Mouse (Mus musculus): ENCODE measurements at regions not wholly inside any gene's neighbourhood (a gene's known extent, or its start where the extent isn't known, plus 50 kb on each side); places are given as distances from the start of the nearest gene placed in this dataset.

DNA sequence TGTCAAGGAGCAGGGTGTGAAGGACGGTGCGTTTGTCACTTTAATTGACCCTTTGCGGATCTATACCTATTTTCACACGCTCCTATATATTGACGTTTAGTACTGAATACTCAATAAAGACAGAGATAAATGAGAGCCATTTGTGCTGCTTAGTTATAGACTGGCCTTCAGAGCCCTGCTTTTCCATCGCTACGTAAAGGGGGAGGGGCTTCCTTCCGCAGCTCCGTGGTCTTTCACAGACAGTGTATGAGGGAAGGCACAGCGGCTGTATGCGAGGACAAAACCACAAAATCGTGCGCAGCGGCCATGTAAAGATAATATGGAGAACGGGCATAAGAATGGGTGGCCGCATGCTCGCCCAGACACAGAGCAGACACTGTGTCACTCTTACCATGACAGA lies 58.4 kb upstream of the Pced1b start:
- Histone ChIP-seq H3K27ac (no peak overlapping the region), H3K4me3 (replicated peaks) (no peak overlapping the region), H3K4me1 (peaks cover 12% of the 10 kb centered on the region), H3K36me3 (no peaks in the 10 kb centered on the region), H3K27me3 (no peaks in the 10 kb centered on the region), H3K9ac (no peak overlapping the region), H3K4me2 (no peak overlapping the region), H3K9me3 (replicated peaks) (no peaks in the 10 kb centered on the region)
- 89% methylated on average over 17 of the region's 17 CpGs for WGBS
- no peak for ATAC-seq (replicated peaks; ENCODE audit: low FRiP score)

DNA sequence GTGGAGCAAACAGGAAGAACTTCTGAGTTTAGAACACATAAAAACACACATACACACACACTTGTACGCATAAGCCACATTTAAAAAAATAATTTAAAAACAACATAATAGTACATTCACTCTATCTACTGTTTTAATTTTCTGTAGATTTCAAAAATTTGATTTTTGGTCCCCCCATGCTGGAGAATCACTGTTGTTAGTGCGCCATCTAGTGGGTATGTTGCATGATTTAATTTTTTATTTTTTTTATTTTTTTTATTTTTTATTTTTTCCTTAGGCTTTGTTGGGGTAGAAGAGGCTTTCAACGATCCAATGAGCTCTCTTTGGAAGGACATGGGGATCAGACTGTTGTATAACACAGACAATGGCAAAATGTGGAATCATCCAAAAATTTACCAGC lies 59.1 kb upstream of the Pced1b start:
- 33% methylated on average over 3 of the region's 3 CpGs for WGBS
- peaks cover 13% of the 10 kb centered on the region for H3K4me1 ChIP-seq
- no peak overlapping the region for H3K4me3 ChIP-seq (replicated peaks)
- H3K36me3 ChIP-seq, result no peaks in the 10 kb centered on the region
- no peaks in the 10 kb centered on the region for H3K27me3 ChIP-seq
- no peaks in the 10 kb centered on the region for H3K9me3 ChIP-seq (replicated peaks)
- no peak overlapping the region for H3K9ac ChIP-seq
- H3K4me2 ChIP-seq, result no peak overlapping the region
- no peak for ATAC-seq (replicated peaks; ENCODE audit: low FRiP score)
- no peak overlapping the region for H3K27ac ChIP-seq

- no peak overlapping the region for H3K9ac ChIP-seq
- peaks cover 22% of the 10 kb centered on the region for H3K4me1 ChIP-seq
- no peak overlapping the region for H3K4me2 ChIP-seq
- no peak for ATAC-seq (replicated peaks; ENCODE audit: low FRiP score)
- no peaks in the 10 kb centered on the region for H3K27me3 ChIP-seq
- H3K36me3 ChIP-seq, result no peaks in the 10 kb centered on the region
- no peak overlapping the region for H3K27ac ChIP-seq
- no peak overlapping the region for H3K4me3 ChIP-seq (replicated peaks)
- H3K9me3 ChIP-seq (replicated peaks), result no peaks in the 10 kb centered on the region
- 38% methylated on average over 8 of the region's 8 CpGs for WGBS
These were observed 60.9 kb upstream of the Pced1b start for GRCm38 (mm10) chr15:97186034-97186433.

- Histone ChIP-seq H3K9ac (no peak overlapping the region), H3K27me3 (no peaks in the 10 kb centered on the region), H3K27ac (peak overlapping the region; percentile 63; the same call in 1 of the 2 replicates), H3K9me3 (replicated peaks) (no peaks in the 10 kb centered on the region), H3K36me3 (no peaks in the 10 kb centered on the region), H3K4me1 (peaks cover 25% of the 10 kb centered on the region), H3K4me3 (replicated peaks) (no peak overlapping the region), H3K4me2 (no peak overlapping the region)
- ATAC-seq (replicated peaks; ENCODE audit: low FRiP score), result peak; percentile 83
- 15% methylated on average over 9 of the region's 9 CpGs for WGBS
These were observed 64.3 kb upstream of the Pced1b start for GRCm38 (mm10) chr15:97182617-97183038.

- Histone ChIP-seq H3K4me3 (replicated peaks) (no peak overlapping the region), H3K4me2 (no peak overlapping the region), H3K27ac (no peak overlapping the region), H3K36me3 (no peaks in the 10 kb centered on the region), H3K4me1 (peaks cover 21% of the 10 kb centered on the region), H3K9ac (no peak overlapping the region), H3K9me3 (replicated peaks) (no peaks in the 10 kb centered on the region), H3K27me3 (no peaks in the 10 kb centered on the region)
- 58% methylated on average over 9 of the region's 9 CpGs for WGBS
- no peak for ATAC-seq (replicated peaks; ENCODE audit: low FRiP score)
These were observed 65.8 kb upstream of the Pced1b start for GRCm38 (mm10) chr15:97180970-97181669.

DNA sequence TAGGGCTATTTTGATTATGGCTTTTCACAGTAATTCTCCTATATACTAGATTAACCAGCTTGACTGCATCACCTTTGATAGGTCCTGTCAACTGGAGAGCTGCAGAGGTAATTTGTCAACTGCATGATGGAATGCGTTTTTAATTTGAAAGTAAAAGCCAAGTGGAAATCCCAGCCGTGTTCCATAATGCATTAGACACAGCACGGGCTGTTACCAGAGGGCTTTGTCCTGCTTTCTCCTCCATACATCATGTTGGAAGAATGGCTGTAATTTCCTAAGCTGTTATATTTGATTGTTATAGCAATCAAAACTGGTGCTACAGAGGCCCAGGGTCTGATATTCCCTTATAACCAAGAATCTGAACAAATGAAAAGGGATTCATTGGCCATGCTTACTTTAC lies 68.6 kb upstream of the Pced1b start:
- no peak overlapping the region for H3K9ac ChIP-seq
- H3K4me1 ChIP-seq, result peaks cover 35% of the 10 kb centered on the region
- H3K9me3 ChIP-seq (replicated peaks), result no peaks in the 10 kb centered on the region
- no peak overlapping the region for H3K4me3 ChIP-seq (replicated peaks)
- H3K4me2 ChIP-seq, result no peak overlapping the region
- no peak for ATAC-seq (replicated peaks; ENCODE audit: low FRiP score)
- H3K27me3 ChIP-seq, result no peaks in the 10 kb centered on the region
- no peak overlapping the region for H3K27ac ChIP-seq
- H3K36me3 ChIP-seq, result no peaks in the 10 kb centered on the region
- WGBS, result 30% methylated on average over 3 of the region's 3 CpGs

- Histone ChIP-seq H3K4me1 (peaks cover 34% of the 10 kb centered on the region), H3K27ac (peak overlapping the region; percentile 57), H3K9ac (no peak overlapping the region), H3K36me3 (no peaks in the 10 kb centered on the region), H3K4me3 (replicated peaks) (no peak overlapping the region), H3K9me3 (replicated peaks) (no peaks in the 10 kb centered on the region), H3K4me2 (no peak overlapping the region), H3K27me3 (no peaks in the 10 kb centered on the region)
- ATAC-seq (replicated peaks; ENCODE audit: low FRiP score), result no peak
- WGBS, result 54% methylated on average over 4 of the region's 4 CpGs
These were observed 69.1 kb upstream of the Pced1b start for GRCm38 (mm10) chr15:97177806-97178205.

GRCm38 (mm10) chr15:97174989-97175388 lies 71.9 kb upstream of the Pced1b start:
- Histone ChIP-seq H3K36me3 (no peaks in the 10 kb centered on the region), H3K9me3 (replicated peaks) (no peaks in the 10 kb centered on the region), H3K9ac (no peak overlapping the region), H3K4me1 (peaks cover 25% of the 10 kb centered on the region), H3K27me3 (no peaks in the 10 kb centered on the region), H3K27ac (peak overlapping the region; percentile 65), H3K4me3 (replicated peaks) (no peak overlapping the region), H3K4me2 (no peak overlapping the region)
- ATAC-seq (replicated peaks; ENCODE audit: low FRiP score), result peak; percentile 63
- WGBS, result 13% methylated on average over 5 of the region's 5 CpGs

GRCm38 (mm10) chr15:97173233-97173632 lies 73.7 kb upstream of the Pced1b start:
- H3K36me3 ChIP-seq, result no peaks in the 10 kb centered on the region
- H3K4me3 ChIP-seq (replicated peaks), result no peak overlapping the region
- no peak overlapping the region for H3K9ac ChIP-seq
- H3K27ac ChIP-seq, result no peak overlapping the region
- no peaks in the 10 kb centered on the region for H3K9me3 ChIP-seq (replicated peaks)
- H3K27me3 ChIP-seq, result no peaks in the 10 kb centered on the region
- no peak overlapping the region for H3K4me2 ChIP-seq
- H3K4me1 ChIP-seq, result peaks cover 25% of the 10 kb centered on the region
- ATAC-seq (replicated peaks; ENCODE audit: low FRiP score), result no peak
- WGBS, result 84% methylated on average over 17 of the region's 17 CpGs

- WGBS, result 56% methylated on average over 6 of the region's 6 CpGs
- H3K9ac ChIP-seq, result no peak overlapping the region
- no peak overlapping the region for H3K4me2 ChIP-seq
- no peak overlapping the region for H3K27ac ChIP-seq
- no peak overlapping the region for H3K4me3 ChIP-seq (replicated peaks)
- H3K4me1 ChIP-seq, result peaks cover 9% of the 10 kb centered on the region
- no peaks in the 10 kb centered on the region for H3K9me3 ChIP-seq (replicated peaks)
- no peaks in the 10 kb centered on the region for H3K36me3 ChIP-seq
- no peaks in the 10 kb centered on the region for H3K27me3 ChIP-seq
- ATAC-seq (replicated peaks; ENCODE audit: low FRiP score), result no peak
These were observed 76.8 kb upstream of the Pced1b start for GRCm38 (mm10) chr15:97170074-97170473.

- 75% methylated on average over 10 of the region's 10 CpGs for WGBS
- Histone ChIP-seq H3K27me3 (no peaks in the 10 kb centered on the region), H3K4me2 (no peak overlapping the region), H3K4me3 (replicated peaks) (no peak overlapping the region), H3K9ac (no peak overlapping the region), H3K4me1 (peaks cover 6% of the 10 kb centered on the region), H3K27ac (no peak overlapping the region), H3K36me3 (no peaks in the 10 kb centered on the region), H3K9me3 (replicated peaks) (no peaks in the 10 kb centered on the region)
- ATAC-seq (replicated peaks; ENCODE audit: low FRiP score), result no peak
These were observed 77.5 kb upstream of the Pced1b start for GRCm38 (mm10) chr15:97169381-97169780.

DNA sequence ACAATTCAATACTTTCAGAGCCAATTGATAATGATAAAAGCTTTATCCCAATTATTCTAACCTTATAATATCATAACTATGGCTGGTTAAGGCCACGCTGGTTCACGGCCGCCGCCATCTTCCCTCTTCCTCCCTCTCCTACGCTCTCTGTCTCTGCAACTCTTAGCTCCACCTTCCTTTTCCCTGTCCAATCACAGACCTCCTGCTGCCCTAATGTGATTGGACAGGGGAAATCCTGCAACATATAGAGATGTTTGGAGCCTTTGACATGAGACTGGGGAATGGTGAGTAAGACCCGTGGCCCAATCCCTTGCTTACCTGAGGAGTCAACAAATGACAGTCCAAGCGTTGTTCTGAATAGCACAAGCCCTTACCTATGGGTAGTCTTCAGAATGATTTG lies 79.8 kb upstream of the Pced1b start:
- Histone ChIP-seq H3K4me1 (peaks cover 7% of the 10 kb centered on the region; the same call in 1 of the 2 replicates), H3K4me2 (no peak overlapping the region), H3K4me3 (replicated peaks) (no peak overlapping the region), H3K9ac (no peak overlapping the region), H3K27ac (no peak overlapping the region), H3K36me3 (no peaks in the 10 kb centered on the region), H3K9me3 (replicated peaks) (no peaks in the 10 kb centered on the region), H3K27me3 (no peaks in the 10 kb centered on the region)
- WGBS, result 95% methylated on average over 7 of the region's 7 CpGs
- ATAC-seq (replicated peaks; ENCODE audit: low FRiP score), result no peak

GRCm38 (mm10) chr15:97164616-97165015 lies 82.3 kb upstream of the Pced1b start:
- Histone ChIP-seq H3K4me1 (peaks cover 9% of the 10 kb centered on the region; the same call in 1 of the 2 replicates), H3K36me3 (no peaks in the 10 kb centered on the region), H3K27me3 (no peaks in the 10 kb centered on the region), H3K27ac (peak overlapping the region; percentile 70), H3K9me3 (replicated peaks) (no peaks in the 10 kb centered on the region), H3K4me3 (replicated peaks) (no peak overlapping the region; the same call in 1 of the 2 replicates), H3K4me2 (peak overlapping the region; percentile 49), H3K9ac (no peak overlapping the region)
- 38% methylated on average over 15 of the region's 15 CpGs for WGBS
- no peak for ATAC-seq (replicated peaks; ENCODE audit: low FRiP score)

Measured in kidney, embryonic 15.5 days (tissue).